Mouse (Mus musculus) limb, embryonic 11.5 days (tissue): ENCODE measurements around the gene Gm9195. TPM values are rescaled to one million over a fixed set of nuclear protein-coding genes. Genes with fewer than 3 reads are reported as not detected.
A peak's percentile ranks its signal among the peaks of the same experiment; 100 is the strongest.

Source experiments
- ATAC-seq: fragments of 200-750 bp; cut with Nextera tagmentation; 2 replicates; pipeline ENCODE4 v1.8.0; 2017; ENCODE audit warnings: low read depth; ENCODE audit not compliant: insufficient number of reproducible peaks, low FRiP score, low TSS enrichment
- DNase-seq: peaks from one replicate; pipeline ENCODE4 v3.0.0-alpha.2; 2015; ENCODE audit warnings: low spot score
- H3K27ac ChIP-seq: fragments of 300-500 bp; sonication (generic); replicated peaks from 2 replicates; pipeline ENCODE4 v1.5.1; 2014; ENCODE audit warnings: low read depth, mild to moderate bottlenecking, low read length
- H3K27me3 ChIP-seq: fragments of 300-500 bp; sonication (generic); 2 replicates; pipeline ENCODE4 v1.6.1; 2014; ENCODE audit warnings: mild to moderate bottlenecking, low read length, mixed read lengths; ENCODE audit not compliant: control insufficient read depth, insufficient read depth
- H3K36me3 ChIP-seq: fragments of 300-500 bp; sonication (generic); 2 replicates; pipeline ENCODE4 v1.6.1; 2014; ENCODE audit warnings: mild to moderate bottlenecking, low read length, moderate library complexity, mixed read lengths; ENCODE audit not compliant: control insufficient read depth, insufficient read depth
- H3K4me1 ChIP-seq: fragments of 300-500 bp; sonication (generic); 2 replicates; pipeline ENCODE4 v1.6.1; 2014; ENCODE audit warnings: low read length, mixed read lengths; ENCODE audit not compliant: control insufficient read depth, insufficient read depth
- H3K4me2 ChIP-seq: fragments of 300-500 bp; sonication (generic); 2 replicates; pipeline ENCODE4 v1.6.1; 2014; ENCODE audit warnings: low read depth, mild to moderate bottlenecking, moderate library complexity; ENCODE audit not compliant: severe bottlenecking
- H3K4me3 ChIP-seq: fragments of 300-500 bp; sonication (generic); 2 replicates; pipeline ENCODE4 v1.5.1; 2014; ENCODE audit warnings: low read depth, low read length
- H3K9ac ChIP-seq: fragments of 300-500 bp; sonication (generic); 2 replicates; pipeline ENCODE4 v1.6.1; 2014; ENCODE audit warnings: mild to moderate bottlenecking, low read length
- H3K9me3 ChIP-seq: fragments of 300-500 bp; sonication (generic); 2 replicates; pipeline ENCODE4 v1.6.1; 2016; ENCODE audit warnings: low read length; ENCODE audit not compliant: control insufficient read depth
- WGBS: fragments of 180-500 bp; shearing (Covaris S2); extraction: QIAGEN DNeasy Blood & Tissue Kit; methylation state at CpG from one replicate; pipeline ENCODE4 v1.1.7; 2014; 5-methylcytosine and 5-hydroxymethylcytosine counted together
- polyA plus RNA-seq: library from polyadenylated mRNA; unstranded; fragments of >200 nt; fragmentation: Nextera tagmentation; extraction: Ambion mirVana; gene quantifications from 2 replicates; pipeline ENCODE4 v1.2.1, GENCODE M21; 2014

The Gm9195 gene
- polyA plus RNA-seq, 1 experiment from 2014 or later: not detected

GRCm38 (mm10) chr14:72438976-72439375 is 52.7 kb downstream of the Gm9195 start:
- Histone ChIP-seq H3K4me2 (no peak overlapping the region), H3K27me3 (no peaks in the 10 kb centered on the region), H3K4me1 (no peaks in the 10 kb centered on the region), H3K36me3 (no peaks in the 10 kb centered on the region), H3K27ac (no peak overlapping the region), H3K4me3 (no peak overlapping the region), H3K9ac (no peak overlapping the region), H3K9me3 (no peaks in the 10 kb centered on the region)
- DNase-seq (no peak), ATAC-seq (no peak)
- 87% methylated on average over 1 of the region's 1 CpGs for WGBS

DNA sequence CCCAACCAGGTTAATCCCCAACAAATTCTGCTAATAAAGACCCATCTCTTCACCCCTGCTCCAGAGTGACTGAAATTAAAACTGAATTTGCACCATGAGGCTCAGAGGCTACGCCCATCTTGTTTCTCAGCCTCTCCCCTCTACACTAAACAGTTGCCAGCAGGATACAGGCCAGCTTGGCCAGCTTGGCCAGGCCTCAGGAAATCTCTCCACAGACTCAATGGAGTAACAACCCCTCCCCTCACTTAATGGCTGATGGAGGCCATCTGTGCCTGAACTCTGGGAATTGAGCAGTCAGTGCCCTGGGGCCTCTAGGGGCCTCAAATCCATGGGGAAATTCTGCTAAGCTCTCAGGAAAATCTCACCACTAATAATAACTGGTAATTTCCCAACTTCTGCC is 101.9 kb downstream of the Gm9195 start:
- Histone ChIP-seq H3K4me2 (no peak overlapping the region), H3K4me3 (no peak overlapping the region), H3K9ac (no peak overlapping the region), H3K4me1 (peaks cover 7% of the 10 kb centered on the region), H3K27ac (peak overlapping the region; percentile 30; the same call in 1 of the 2 replicates), H3K9me3 (no peaks in the 10 kb centered on the region), H3K27me3 (no peaks in the 10 kb centered on the region), H3K36me3 (no peaks in the 10 kb centered on the region)
- peak; percentile 63 for DNase-seq
- 36% methylated on average over 1 of the region's 1 CpGs for WGBS
- peak; percentile 72 for ATAC-seq

GRCm38 (mm10) chr14:72389288-72389687 is 102.3 kb downstream of the Gm9195 start:
- no peaks in the 10 kb centered on the region for H3K9me3 ChIP-seq
- DNase-seq: no peak
- no peak overlapping the region for H3K4me2 ChIP-seq
- peak overlapping the region; percentile 30; the same call in 1 of the 2 replicates for H3K27ac ChIP-seq
- no peak overlapping the region for H3K9ac ChIP-seq
- ATAC-seq: 0 out of 2 replicates have a peak, but pooled peaks have one; percentile 31
- 81% methylated on average over 4 of the region's 4 CpGs for WGBS
- no peaks in the 10 kb centered on the region for H3K36me3 ChIP-seq
- H3K4me3 ChIP-seq: no peak overlapping the region
- H3K27me3 ChIP-seq: no peaks in the 10 kb centered on the region
- peaks cover 7% of the 10 kb centered on the region for H3K4me1 ChIP-seq

DNA sequence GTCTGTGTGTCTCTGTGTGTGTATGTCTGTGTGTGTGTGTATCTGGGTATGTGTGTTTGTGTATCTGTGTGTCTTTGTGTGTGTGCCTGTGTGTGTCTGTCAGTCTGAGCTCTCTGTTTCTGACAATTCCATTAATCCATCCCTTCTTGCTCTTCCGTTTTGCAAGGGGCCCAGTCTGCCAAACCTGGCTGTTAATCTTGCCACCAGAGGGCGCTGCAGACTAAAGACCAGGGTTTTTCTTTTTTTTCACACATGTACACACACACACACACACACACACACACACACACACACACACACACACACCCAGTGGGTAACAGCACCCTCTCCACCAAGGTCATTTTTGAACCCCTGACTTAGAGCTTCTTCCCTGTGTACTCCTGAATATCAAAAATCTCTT is 114.4 kb downstream of the Gm9195 start:
- H3K4me1 ChIP-seq: no peaks in the 10 kb centered on the region
- DNase-seq (peak; percentile 72), ATAC-seq (no peak)
- H3K36me3 ChIP-seq: no peaks in the 10 kb centered on the region
- H3K27me3 ChIP-seq: no peaks in the 10 kb centered on the region
- no peak overlapping the region for H3K9ac ChIP-seq
- H3K4me3 ChIP-seq: no peak overlapping the region
- H3K27ac ChIP-seq: no peak overlapping the region
- no peaks in the 10 kb centered on the region for H3K9me3 ChIP-seq
- WGBS: 10% methylated on average over 2 of the region's 2 CpGs
- H3K4me2 ChIP-seq: no peak overlapping the region

Other genes starting within 250 kb of the Gm9195 start
- gene Fndc3a, start 218.2 kb upstream of the Gm9195 start, polyA plus RNA-seq: 31.0 and 36.6 TPM in 2 replicates